22 mouse cellular contexts compared by ENCODE assay signal in the genomic region with DNA sequence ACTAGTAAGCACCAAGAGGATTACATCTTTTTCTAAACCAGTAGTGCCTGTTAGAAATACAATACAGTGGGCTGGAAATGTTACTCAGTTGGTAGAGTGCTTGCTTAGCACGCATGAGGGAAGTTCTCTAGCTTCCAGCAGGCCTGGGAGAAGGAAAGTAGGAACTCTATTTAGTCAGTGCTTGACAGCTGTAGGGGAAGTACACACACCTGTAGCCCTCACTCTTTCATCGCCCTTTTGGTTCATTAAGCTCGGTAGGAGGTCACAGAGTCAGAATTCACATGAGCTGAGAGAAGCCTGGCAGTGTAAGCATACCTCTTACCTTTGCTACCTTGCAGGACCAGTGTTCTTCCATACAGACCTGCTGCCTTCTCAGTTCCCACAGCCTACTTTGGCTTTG. TPM values are rescaled to one million over a fixed set of nuclear protein-coding genes. Genes with fewer than 3 reads are reported as not detected.
DNase-seq lines count a peak whose midpoint lies in the region; ATAC-seq and TF ChIP-seq lines count a peak whose summit lies in the region.
"Had no signal": no experiment of that assay in that cellular context is flagged by ENCODE, and none has a peak within 500 bp of the region (broad histone marks: within the 10 kb centered on the region; RNA-seq: fewer than 3 reads in every experiment).

No protein-coding gene starts in this region.

- H3K36me3 ChIP-seq in liver, embryonic 13.5 days, result peaks cover 6% of the 10 kb centered on the region
- H3K36me3 ChIP-seq in splenic B cell, adult 2 months (ENCODE audit: control insufficient read depth, insufficient read depth, low read length, poor library complexity, severe bottlenecking), result no peaks in the 10 kb centered on the region
- H3K36me3 ChIP-seq in neural tube, embryonic 15.5 days, result no peaks in the 10 kb centered on the region
- no peaks in the 10 kb centered on the region for H3K36me3 ChIP-seq in hindbrain, embryonic 12.5 days
- H3K36me3 ChIP-seq: embryonic facial prominence, embryonic 15.5 days; forebrain, embryonic 12.5 days had no signal

- H3K27me3 ChIP-seq in liver, embryonic 13.5 days, result no peaks in the 10 kb centered on the region
- H3K27me3 ChIP-seq in splenic B cell, adult 2 months (ENCODE audit: control insufficient read depth, insufficient read depth, low read length, poor library complexity, severe bottlenecking), result no peaks in the 10 kb centered on the region
- no peaks in the 10 kb centered on the region for H3K27me3 ChIP-seq in neural tube, embryonic 15.5 days (replicated peaks)
- no peaks in the 10 kb centered on the region for H3K27me3 ChIP-seq in hindbrain, embryonic 12.5 days
- H3K27me3 ChIP-seq: embryonic facial prominence, embryonic 15.5 days; forebrain, embryonic 12.5 days had no signal

- peak overlapping the region; percentile 36; the same call in 1 of the 2 replicates for H3K27ac ChIP-seq in gastrocnemius, adult 2 months
- H3K27ac ChIP-seq in liver, embryonic 13.5 days, result peak overlapping the region; percentile 35; the same call in 1 of the 2 replicates
- no peak overlapping the region for H3K27ac ChIP-seq in neural tube, embryonic 15.5 days (replicated peaks)
- no peak overlapping the region for H3K27ac ChIP-seq in hindbrain, embryonic 12.5 days
- H3K27ac ChIP-seq: embryonic facial prominence, embryonic 10.5 days; embryonic facial prominence, embryonic 15.5 days; forebrain, embryonic 12.5 days; kidney, postnatal 0 days; macrophage had no signal

- no peaks in the 10 kb centered on the region for H3K9me3 ChIP-seq in liver, embryonic 13.5 days (replicated peaks)
- no peaks in the 10 kb centered on the region for H3K9me3 ChIP-seq in neural tube, embryonic 15.5 days (replicated peaks)
- no peaks in the 10 kb centered on the region for H3K9me3 ChIP-seq in hindbrain, embryonic 12.5 days (replicated peaks)
- H3K9me3 ChIP-seq: embryonic facial prominence, embryonic 10.5 days; embryonic facial prominence, embryonic 15.5 days; forebrain, embryonic 12.5 days had no signal

- no peak for DNase-seq in gastrocnemius, adult 2 months
- no peak for DNase-seq in gastrocnemius, postnatal 10 days
- no peak for DNase-seq in liver, embryonic 13.5 days
- no peak for DNase-seq in liver
- peak; percentile 67 for DNase-seq in A20 (ENCODE audit: low read depth, low spot score)
- DNase-seq in splenic B cell, adult 2 months (ENCODE audit: low read depth, low spot score), result peak; percentile 45
- DNase-seq: adrenal gland, postnatal 36 days; cerebellum, adult 8-10 months; cerebellum, postnatal 25 days; forebrain, postnatal 0 days; gastrocnemius, postnatal 14 days; midbrain, embryonic 14.5 days; right cerebral cortex, postnatal 4 days; thymus, adult 18-20 months; thymus, postnatal 25 days had no signal

- TF ChIP-seq CTCF in gastrocnemius, adult 2 months (IDR thresholded peaks at IDR 0.05), result no peak

- no peak for ATAC-seq in liver, embryonic 13.5 days (ENCODE audit: low read depth)
- no peak for ATAC-seq in neural tube, embryonic 15.5 days (ENCODE audit: low FRiP score)
- no peak for ATAC-seq in hindbrain, embryonic 12.5 days (ENCODE audit: low FRiP score)
- ATAC-seq: forebrain, postnatal 0 days had no signal

- intact Hi-C loops in gastrocnemius, adult 2 months (cut with DNase I), result no loop called here

- H3K4me3 ChIP-seq in gastrocnemius, adult 2 months, result no peak overlapping the region
- no peak overlapping the region for H3K4me3 ChIP-seq in liver, embryonic 13.5 days (replicated peaks)
- no peak overlapping the region for H3K4me3 ChIP-seq in neural tube, embryonic 15.5 days (replicated peaks)
- H3K4me3 ChIP-seq in hindbrain, embryonic 12.5 days, result no peak overlapping the region
- H3K4me3 ChIP-seq: embryonic facial prominence, embryonic 10.5 days; embryonic facial prominence, embryonic 15.5 days; forebrain, embryonic 12.5 days had no signal

- H3K4me2 ChIP-seq in liver, embryonic 13.5 days, result no peak overlapping the region
- H3K4me2 ChIP-seq in neural tube, embryonic 15.5 days, result no peak overlapping the region
- H3K4me2 ChIP-seq in hindbrain, embryonic 12.5 days (replicated peaks), result no peak overlapping the region
- H3K4me2 ChIP-seq: embryonic facial prominence, embryonic 15.5 days; forebrain, embryonic 12.5 days had no signal

- no peak overlapping the region for H3K9ac ChIP-seq in liver, embryonic 13.5 days
- H3K9ac ChIP-seq in neural tube, embryonic 15.5 days (replicated peaks), result no peak overlapping the region
- no peak overlapping the region for H3K9ac ChIP-seq in hindbrain, embryonic 12.5 days
- H3K9ac ChIP-seq: embryonic facial prominence, embryonic 15.5 days; forebrain, embryonic 12.5 days; forebrain, postnatal 0 days had no signal

- peaks cover 91% of the 10 kb centered on the region for H3K4me1 ChIP-seq in liver, embryonic 13.5 days (replicated peaks)
- H3K4me1 ChIP-seq in neural tube, embryonic 15.5 days, result peaks cover 22% of the 10 kb centered on the region
- H3K4me1 ChIP-seq in hindbrain, embryonic 12.5 days, result peaks cover 15% of the 10 kb centered on the region

- WGBS in liver, embryonic 13.5 days (ENCODE audit: insufficient replicate concordance), result 47% methylated on average over 3 of the region's 3 CpGs
- WGBS in neural tube, embryonic 15.5 days, result 72% methylated on average over 3 of the region's 3 CpGs
- 67% methylated on average over 3 of the region's 3 CpGs for WGBS in hindbrain, embryonic 12.5 days

RNA-seq across cellular contexts. Expression of a gene that starts 17.5 kb away (rescaled TPM):
- 10 to 100 TPM; 90.4 to 98.4 TPM for total RNA-seq in gastrocnemius, adult 2 months (2021)
- total RNA-seq in gastrocnemius, postnatal 10 days (2021), result 10 to 100 TPM; 78.2 to 88.3 TPM
- polyA plus RNA-seq in liver, embryonic 13.5 days (2015; fragmentation: Nextera tagmentation; extraction: Ambion mirVana), result 19.9 and 21.6 TPM in 2 replicates
- polyA plus RNA-seq in neural tube, embryonic 15.5 days (2015; fragmentation: Nextera tagmentation; extraction: Ambion mirVana), result 19.9 and 20.5 TPM in 2 replicates
- 18.5 and 19.0 TPM in 2 replicates for polyA plus RNA-seq in hindbrain, embryonic 12.5 days (2016; fragmentation: Nextera tagmentation; extraction: Ambion mirVana)

Comparison
In these comparisons a context has a peak if more than half of its experiments do, and no peak if none do; other contexts are left out.
1. DNase-seq: peak in A20 (single experiment) and splenic B cell, adult 2 months (single experiment); none in gastrocnemius, adult 2 months (single experiment), gastrocnemius, postnatal 10 days (single experiment), liver, embryonic 13.5 days (single experiment) and liver (single experiment).
2. H3K27ac ChIP-seq: peak in gastrocnemius, adult 2 months (single experiment) and liver, embryonic 13.5 days (single experiment); none in neural tube, embryonic 15.5 days (single experiment) and hindbrain, embryonic 12.5 days (single experiment).